Mouse (Mus musculus) spleen, adult 2 months (tissue): ENCODE data around the gene Apoa2. TPM values are rescaled to one million over a fixed set of nuclear protein-coding genes. Genes with fewer than 3 reads are reported as not detected.

ENCODE experiments used
- DNase-seq, 2 experiments: peaks; one replicate each; pipeline versions ENCODE4 v3.0.0 to v3.0.0-alpha.2; 2012 to 2021; ENCODE audit warnings: low spot score in 2 of 2, low read depth in 1 of 2
- H3K27ac ChIP-seq: fragments of 200-500 bp; 2 replicates; pipeline ENCODE4 v1.5.1; 2012; ENCODE audit warnings: low read length, inconsistent platforms; ENCODE audit not compliant: insufficient read depth
- H3K27me3 ChIP-seq: fragments of 200-500 bp; 2 replicates; pipeline ENCODE4 v1.6.1; 2012; ENCODE audit warnings: mild to moderate bottlenecking, moderate library complexity, low read length, inconsistent platforms; ENCODE audit not compliant: control insufficient read depth, insufficient read depth
- H3K36me3 ChIP-seq: fragments of 200-500 bp; 2 replicates; pipeline ENCODE4 v1.6.1; 2012; ENCODE audit warnings: mild to moderate bottlenecking, low read length, inconsistent platforms; ENCODE audit not compliant: control insufficient read depth, insufficient read depth
- H3K4me1 ChIP-seq: fragments of 200-500 bp; 2 replicates; pipeline ENCODE4 v1.6.1; 2011; ENCODE audit warnings: inconsistent platforms; ENCODE audit not compliant: control insufficient read depth, insufficient read depth, insufficient read length
- H3K4me3 ChIP-seq: fragments of 200-500 bp; 2 replicates; pipeline ENCODE4 v1.5.1; 2011; ENCODE audit warnings: mild to moderate bottlenecking, inconsistent platforms; ENCODE audit not compliant: insufficient read depth, insufficient read length; ENCODE audit errors: extremely low read depth
- CTCF ChIP-seq: fragments of 200-500 bp; IDR thresholded peaks from 2 replicates; pipeline ENCODE4 v1.5.1; 2011; ENCODE audit warnings: mild to moderate bottlenecking, inconsistent platforms; ENCODE audit not compliant: insufficient read depth, insufficient read length, insufficient replicate concordance; ENCODE audit errors: extremely low read depth
- POLR2A ChIP-seq: fragments of 200-500 bp; IDR thresholded peaks from 2 replicates; pipeline ENCODE4 v1.6.1; 2011; ENCODE audit warnings: low read depth, low read length, inconsistent platforms
- WGBS: fragments of 180-500 bp; shearing (Covaris S2); methylation state at CpG from one replicate; pipeline ENCODE4 v1.1.7; 2018; 5-methylcytosine and 5-hydroxymethylcytosine counted together
- polyA plus RNA-seq: library from polyadenylated mRNA; depleted of rRNA; stranded (reverse); fragments of >200 nt; gene quantifications from 2 replicates; pipeline ENCODE4 v1.2.3, GENCODE M21; 2012

Apoa2 gene
- polyA plus RNA-seq, 1 experiment: 1.8 TPM

GRCm38 (mm10) chr1:171258921-171259320 lies 34.1 kb downstream of the Apoa2 start:
- no peak overlapping the region for H3K27ac ChIP-seq
- WGBS: 63% methylated on average over 17 of the region's 17 CpGs
- DNase-seq: no peak
- H3K36me3 ChIP-seq: no peaks in the 10 kb centered on the region
- no peaks in the 10 kb centered on the region; the same call in 1 of the 2 replicates for H3K4me1 ChIP-seq
- H3K4me3 ChIP-seq: no peak overlapping the region
- H3K27me3 ChIP-seq: 0 out of 2 replicates have a peak, but pooled peaks cover 2% of the 10 kb centered on the region
- TF ChIP-seq CTCF (no peak), POLR2A (no peak)

- DNase-seq: no peak
- H3K27ac ChIP-seq: no peak overlapping the region
- no peaks in the 10 kb centered on the region; the same call in 1 of the 2 replicates for H3K4me1 ChIP-seq
- no peak for TF ChIP-seq CTCF
- no peak for TF ChIP-seq POLR2A
- WGBS: 83% methylated on average over 3 of the region's 3 CpGs
- no peak overlapping the region for H3K4me3 ChIP-seq
- no peaks in the 10 kb centered on the region for H3K36me3 ChIP-seq
- H3K27me3 ChIP-seq: 0 out of 2 replicates have a peak, but pooled peaks cover 2% of the 10 kb centered on the region
These were observed 35.5 kb downstream of the Apoa2 start for GRCm38 (mm10) chr1:171260316-171260715.

GRCm38 (mm10) chr1:171262594-171263130 lies 37.8 kb downstream of the Apoa2 start:
- TF ChIP-seq POLR2A (no peak), CTCF (no peak)
- Histone ChIP-seq H3K4me1 (no peaks in the 10 kb centered on the region; the same call in 1 of the 2 replicates), H3K27me3 (0 out of 2 replicates have a peak, but pooled peaks cover 2% of the 10 kb centered on the region), H3K4me3 (no peak overlapping the region), H3K36me3 (no peaks in the 10 kb centered on the region), H3K27ac (peak overlapping the region; percentile 7)
- WGBS: 3% methylated on average over 8 of the region's 8 CpGs
- DNase-seq: no peak

- Histone ChIP-seq H3K4me3 (no peak overlapping the region), H3K4me1 (no peaks in the 10 kb centered on the region; the same call in 1 of the 2 replicates), H3K36me3 (no peaks in the 10 kb centered on the region), H3K27me3 (0 out of 2 replicates have a peak, but pooled peaks cover 2% of the 10 kb centered on the region), H3K27ac (no peak overlapping the region)
- WGBS: 7% methylated on average over 2 of the region's 2 CpGs
- DNase-seq: no peak
- no peak for TF ChIP-seq POLR2A
- no peak for TF ChIP-seq CTCF
These were observed 38.3 kb downstream of the Apoa2 start for GRCm38 (mm10) chr1:171263185-171263611.

GRCm38 (mm10) chr1:171263666-171264461 lies 39.0 kb downstream of the Apoa2 start:
- Histone ChIP-seq H3K27ac (peak overlapping the region; percentile 33; the same call in 1 of the 2 replicates), H3K4me3 (no peak overlapping the region), H3K4me1 (no peaks in the 10 kb centered on the region; the same call in 1 of the 2 replicates), H3K27me3 (0 out of 2 replicates have a peak, but pooled peaks cover 2% of the 10 kb centered on the region), H3K36me3 (no peaks in the 10 kb centered on the region)
- no peak for DNase-seq
- TF ChIP-seq CTCF: no peak
- no peak for TF ChIP-seq POLR2A
- 63% methylated on average over 3 of the region's 3 CpGs for WGBS

- Histone ChIP-seq H3K4me3 (no peak overlapping the region), H3K27ac (no peak overlapping the region), H3K36me3 (no peaks in the 10 kb centered on the region), H3K27me3 (no peaks in the 10 kb centered on the region), H3K4me1 (peaks cover 3% of the 10 kb centered on the region; the same call in 1 of the 2 replicates)
- WGBS: 44% methylated on average over 4 of the region's 4 CpGs
- no peak for DNase-seq
- TF ChIP-seq CTCF: no peak
- TF ChIP-seq POLR2A: no peak
These were observed 41.3 kb downstream of the Apoa2 start for GRCm38 (mm10) chr1:171265971-171266744.
